Mouse (Mus musculus) G1E (cell line): ENCODE data around the gene Agfg2.

Source experiments
- CTCF ChIP-seq: IDR thresholded peaks from 2 replicates; pipeline ENCODE4 v1.5.1; 2012; ENCODE audit warnings: low read depth, low read length, inconsistent platforms, mixed read lengths
- TAL1 ChIP-seq: conservative IDR thresholded peaks from 2 replicates; pipeline ENCODE4 v1.6.1; 2012; ENCODE audit warnings: low read depth, low read length, inconsistent platforms, mixed read lengths

DNA sequence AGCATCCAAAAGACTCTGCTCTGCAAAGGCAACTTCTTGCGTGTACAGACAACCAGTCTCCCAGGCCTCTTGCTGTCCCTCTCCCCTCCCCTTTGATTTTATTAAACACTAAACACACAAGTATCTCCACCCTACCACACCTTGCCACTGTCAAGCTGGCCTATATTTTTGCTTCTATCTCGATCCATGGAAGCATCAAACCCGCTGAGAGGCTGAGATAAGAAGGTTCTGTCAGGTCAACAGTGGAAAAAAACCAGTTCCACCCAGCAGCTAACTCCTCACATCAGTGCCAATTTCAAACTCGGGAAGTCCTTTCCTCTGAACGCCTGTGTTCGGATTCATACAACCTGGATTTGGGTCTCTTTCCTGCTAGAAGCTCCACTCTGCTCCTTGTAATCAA is 11.5 kb downstream of the Agfg2 start:
- TF ChIP-seq CTCF (no peak), TAL1 (peak; percentile 73)
